Mouse (Mus musculus): ENCODE data around the gene Emp1. TPM values are rescaled to one million over a fixed set of nuclear protein-coding genes. Genes with fewer than 3 reads are reported as not detected.

Emp1 gene
- total and polyA plus RNA-seq, 3 experiments: not detected

- H3K36me3 ChIP-seq (ENCODE audit: control insufficient read depth in 1 of 2, insufficient read depth in 2 of 2, low read length in 2 of 2): no peaks in the 10 kb centered on the region
- no peak for DNase-seq (ENCODE audit: low read depth, low spot score)
- H3K4me3 ChIP-seq (ENCODE audit: control insufficient read depth in 1 of 2, insufficient read depth in 1 of 2, low read depth in 2 of 2, low read length in 2 of 2): no peak overlapping the region
Measured at GRCm38 (mm10) chr6:135324686-135325300, 37.6 kb upstream of the Emp1 start.

GRCm38 (mm10) chr6:135326847-135327246, 35.5 kb upstream of the Emp1 start:
- no peak for TF ChIP-seq USF2 (IDR thresholded peaks at IDR 0.05; ENCODE audit: borderline replicate concordance in 1 of 2, insufficient read depth in 1 of 2, low read depth in 1 of 2, low read length in 2 of 2)
- no peak for TF ChIP-seq MYC (IDR thresholded peaks at IDR 0.05; ENCODE audit: low read depth, low read length)
- TF ChIP-seq ZNF384 (IDR thresholded peaks at IDR 0.05; ENCODE audit: low read depth, low read length): no peak
- TF ChIP-seq CHD1 (IDR thresholded peaks at IDR 0.05; ENCODE audit: low read depth, low read length): no peak
- TF ChIP-seq NELFE (IDR thresholded peaks at IDR 0.05; ENCODE audit: low read depth, low read length): no peak
- no peak for TF ChIP-seq ZMIZ1 (IDR thresholded peaks at IDR 0.05; ENCODE audit: low read depth, low read length)
- no peak for TF ChIP-seq MEF2A (IDR thresholded peaks at IDR 0.05; ENCODE audit: extremely low read depth, insufficient replicate concordance, low read depth, low read length, poor library complexity, severe bottlenecking)
- no peak for TF ChIP-seq KAT2A (conservative IDR thresholded peaks at IDR 0.05; ENCODE audit: low read depth, low read length)
- no peak for TF ChIP-seq TAL1 (IDR thresholded peaks at IDR 0.05; ENCODE audit: low read length)
- TF ChIP-seq TBP (IDR thresholded peaks at IDR 0.05; ENCODE audit: low read depth, low read length): no peak
- TF ChIP-seq BHLHE40 (IDR thresholded peaks at IDR 0.05; ENCODE audit: borderline replicate concordance, low read depth, low read length): no peak
- TF ChIP-seq UBTF (IDR thresholded peaks at IDR 0.05; ENCODE audit: borderline replicate concordance, insufficient read depth, low read depth, low read length): no peak
- no peak for TF ChIP-seq SMC3 (IDR thresholded peaks at IDR 0.05; ENCODE audit: low read depth, low read length)
- no peak for TF ChIP-seq MAFK (IDR thresholded peaks at IDR 0.05; ENCODE audit: borderline replicate concordance, low read depth, low read length)
- no peak for TF ChIP-seq POLR2AphosphoS2 (IDR thresholded peaks at IDR 0.05; ENCODE audit: low read length)
- TF ChIP-seq MAX (IDR thresholded peaks at IDR 0.05; ENCODE audit: low read length): no peak
- no peaks in the 10 kb centered on the region for H3K36me3 ChIP-seq (ENCODE audit: control insufficient read depth in 1 of 2, insufficient read depth in 2 of 2, low read length in 2 of 2)
- no peaks in the 10 kb centered on the region for H3K9me3 ChIP-seq (replicated peaks; ENCODE audit: insufficient read depth, low read length)

More at GRCm38 (mm10) chr6:135324686-135325300, 37.6 kb upstream of the Emp1 start:
- H3K9ac ChIP-seq (ENCODE audit: control insufficient read depth, low read depth, low read length, poor library complexity, severe bottlenecking): no peak overlapping the region
- H3K4me1 ChIP-seq (ENCODE audit: control insufficient read depth in 1 of 2, insufficient read depth in 2 of 2, low read length in 2 of 2): no peaks in the 10 kb centered on the region
- H3K27me3 ChIP-seq (ENCODE audit: control insufficient read depth in 1 of 2, insufficient read depth in 2 of 2, low read length in 2 of 2): peaks cover 0 to 2% of the 10 kb centered on the region in 2 experiments; a peak in 1 of 4 replicates
- H3K27ac ChIP-seq (ENCODE audit: control insufficient read depth, low read depth, low read length): no peak overlapping the region
- no peaks in the 10 kb centered on the region for H3K9me3 ChIP-seq (replicated peaks; ENCODE audit: insufficient read depth, low read length)
- H3K79me2 ChIP-seq (ENCODE audit: control insufficient read depth, insufficient read depth, low read length, poor library complexity): no peaks in the 10 kb centered on the region
- TF ChIP-seq POLR2AphosphoS5 (IDR thresholded peaks at IDR 0.05; ENCODE audit: borderline replicate concordance, low read depth, low read length) (no peak), UBTF (IDR thresholded peaks at IDR 0.05; ENCODE audit: borderline replicate concordance, insufficient read depth, low read depth, low read length) (no peak), POLR2AphosphoS2 (IDR thresholded peaks at IDR 0.05; ENCODE audit: low read length) (no peak), ZNF384 (IDR thresholded peaks at IDR 0.05; ENCODE audit: low read depth, low read length) (no peak)

More at GRCm38 (mm10) chr6:135326847-135327246, 35.5 kb upstream of the Emp1 start:
- DNase-seq (ENCODE audit: low read depth, low spot score): no peak
- no peak overlapping the region for H3K9ac ChIP-seq (ENCODE audit: control insufficient read depth, low read depth, low read length, poor library complexity, severe bottlenecking)
- no peaks in the 10 kb centered on the region for H3K4me1 ChIP-seq (ENCODE audit: control insufficient read depth in 1 of 2, insufficient read depth in 2 of 2, low read length in 2 of 2)
- H3K4me3 ChIP-seq (ENCODE audit: control insufficient read depth in 1 of 2, insufficient read depth in 1 of 2, low read depth in 2 of 2, low read length in 2 of 2): no peak overlapping the region
- H3K27me3 ChIP-seq (ENCODE audit: control insufficient read depth in 1 of 2, insufficient read depth in 2 of 2, low read length in 2 of 2): no peaks in the 10 kb centered on the region
- H3K27ac ChIP-seq (ENCODE audit: control insufficient read depth, low read depth, low read length): no peak overlapping the region
- H3K79me2 ChIP-seq (ENCODE audit: control insufficient read depth, insufficient read depth, low read length, poor library complexity): no peaks in the 10 kb centered on the region

All from MEL (cell line).